Mouse (Mus musculus) liver, adult 2 months (tissue): ENCODE results near the gene Gm26620.

Experiments
- CTCF ChIP-seq: fragments of 200-500 bp; IDR thresholded peaks from 2 replicates; pipeline ENCODE4 v1.5.1; 2011; ENCODE audit warnings: low read depth, low read length, control low read depth
- POLR2A ChIP-seq: fragments of 200-500 bp; IDR thresholded peaks from 2 replicates; pipeline ENCODE4 v1.6.1; 2011; ENCODE audit warnings: low read length, control low read depth; ENCODE audit not compliant: insufficient read depth; ENCODE audit errors: extremely low read depth

GRCm38 (mm10) chr1:170889310-170889709, 4.4 kb downstream of the Gm26620 start:
- TF ChIP-seq POLR2A = no peak
- no peak for TF ChIP-seq CTCF
